Mouse (Mus musculus) small intestine, adult 2 months (tissue): Measurements from ENCODE around the gene Nat8f2. TPM values are rescaled to one million over a fixed set of nuclear protein-coding genes. Genes with fewer than 3 reads are reported as not detected.
"Not testable (repeated sequence)": the region's sequence is repeated elsewhere in the genome, so short reads cannot be mapped to it uniquely, and the experiment has no call there.

Experiments
- H3K27ac ChIP-seq: fragments of 200-500 bp; 2 replicates; pipeline ENCODE4 v1.5.1; 2012; ENCODE audit warnings: low read depth, low read length, control low read depth, inconsistent platforms; ENCODE audit not compliant: insufficient read depth
- H3K27me3 ChIP-seq: fragments of 200-500 bp; 2 replicates; pipeline ENCODE4 v1.6.1; 2012; ENCODE audit warnings: mild to moderate bottlenecking, moderate library complexity, low read length, inconsistent platforms; ENCODE audit not compliant: control insufficient read depth, insufficient read depth
- H3K36me3 ChIP-seq: fragments of 200-500 bp; 2 replicates; pipeline ENCODE4 v1.6.1; 2012; ENCODE audit warnings: mild to moderate bottlenecking, low read length, control low read depth, inconsistent platforms; ENCODE audit not compliant: control insufficient read depth, insufficient read depth
- H3K4me1 ChIP-seq: fragments of 200-500 bp; 2 replicates; pipeline ENCODE4 v1.6.1; 2012; ENCODE audit warnings: low read length, inconsistent platforms, mixed read lengths; ENCODE audit not compliant: control insufficient read depth, insufficient read depth, insufficient read length
- H3K4me3 ChIP-seq: fragments of 200-500 bp; 2 replicates; pipeline ENCODE4 v1.5.1; 2012; ENCODE audit warnings: low read depth, mild to moderate bottlenecking, control low read depth, inconsistent platforms, low read length, moderate library complexity
- CTCF ChIP-seq: fragments of 200-500 bp; IDR thresholded peaks from 2 replicates; pipeline ENCODE4 v1.5.1; 2012; ENCODE audit warnings: low read depth, mild to moderate bottlenecking, control low read depth, inconsistent platforms, low read length, moderate library complexity, mixed read lengths; ENCODE audit not compliant: insufficient replicate concordance, insufficient read length; ENCODE audit errors: extremely low read depth
- POLR2A ChIP-seq: fragments of 200-500 bp; IDR thresholded peaks from 2 replicates; pipeline ENCODE4 v1.6.1; 2012; ENCODE audit warnings: low read depth, mild to moderate bottlenecking, control low read depth, inconsistent platforms, low read length, moderate library complexity
- WGBS: fragments of 180-500 bp; shearing (Covaris S2); methylation state at CpG from one replicate; pipeline ENCODE4 v1.1.7; 2018; 5-methylcytosine and 5-hydroxymethylcytosine counted together
- polyA plus RNA-seq: library from polyadenylated mRNA; depleted of rRNA; stranded (reverse); fragments of >200 nt; gene quantifications from 2 replicates; pipeline ENCODE4 v1.2.3, GENCODE M21; 2012; rRNA removed

The Nat8f2 gene
- polyA plus RNA-seq = 0.23 and 0.66 TPM in 2 replicates

- H3K27me3 ChIP-seq, H3K36me3 ChIP-seq, H3K4me1 ChIP-seq, H3K4me3 ChIP-seq: not testable (repeated sequence)
- H3K27ac ChIP-seq = peak within 1 kb of the TSS; percentile 31; the same call in 1 of the 2 replicates
- WGBS = 37% methylated on average over 5 of the region's 5 CpGs
Measured at GRCm38 (mm10) chr6:85869006-85869405, at the start of gene Nat8f2. TSS of gene Nat8f2 (minus strand) at chr6:85869158.

- not testable (repeated sequence) for H3K27ac ChIP-seq
- 90% methylated on average over 3 of the region's 3 CpGs for WGBS
Measured at GRCm38 (mm10) chr6:85918341-85918740, 49.4 kb upstream of the Nat8f2 start.

GRCm38 (mm10) chr6:85916596-85916995 lies 47.6 kb upstream of the Nat8f2 start:
- no peaks in the 10 kb centered on the region for H3K27me3 ChIP-seq
- peaks cover 6% of the 10 kb centered on the region; the same call in 1 of the 2 replicates for H3K4me1 ChIP-seq
- no peak for TF ChIP-seq CTCF
- no peak for TF ChIP-seq POLR2A
- peaks cover 12% of the 10 kb centered on the region for H3K36me3 ChIP-seq
- peak overlapping the region; percentile 97 for H3K27ac ChIP-seq
- peak overlapping the region; percentile 78; the same call in 1 of the 2 replicates for H3K4me3 ChIP-seq
- WGBS = 30% methylated on average over 6 of the region's 6 CpGs

More at GRCm38 (mm10) chr6:85918341-85918740, 49.4 kb upstream of the Nat8f2 start:
- not testable (repeated sequence) for H3K4me1 ChIP-seq, H3K4me3 ChIP-seq, H3K27me3 ChIP-seq
- peaks cover 25% of the 10 kb centered on the region for H3K36me3 ChIP-seq

- TF ChIP-seq CTCF (0 out of 2 replicates have a peak, but pooled peaks have one; percentile 38), POLR2A (peak; percentile 82)
- Histone ChIP-seq H3K4me3 (peak within 1 kb of the TSS; percentile 78), H3K27ac (peak within 1 kb of the TSS; percentile 97)
- H3K36me3 ChIP-seq, H3K27me3 ChIP-seq, H3K4me1 ChIP-seq: not testable (repeated sequence)
- under 1% methylated on average over 59 of the region's 61 CpGs for WGBS
Measured at GRCm38 (mm10) chr6:85915539-85916513, 46.9 kb upstream of the Nat8f2 start, which contains the start of gene Nat8f1. TSS of gene Nat8f1 (minus strand) at chr6:85915687.

- Histone ChIP-seq H3K27ac (peak overlapping the region; percentile 97), H3K27me3 (no peaks in the 10 kb centered on the region), H3K36me3 (peaks cover 2% of the 10 kb centered on the region), H3K4me3 (peak overlapping the region; percentile 78), H3K4me1 (peaks cover 9% of the 10 kb centered on the region; the same call in 1 of the 2 replicates)
- TF ChIP-seq POLR2A (no peak), CTCF (no peak)
- WGBS = under 1% methylated on average over 11 of the region's 11 CpGs
Measured at GRCm38 (mm10) chr6:85915141-85915538, 46.2 kb upstream of the Nat8f2 start.

- no peaks in the 10 kb centered on the region for H3K36me3 ChIP-seq
- WGBS = 41% methylated on average over 3 of the region's 3 CpGs
- no peak within 1 kb of the TSS for H3K4me3 ChIP-seq
- TF ChIP-seq CTCF (no peak), POLR2A (no peak)
- H3K4me1 ChIP-seq = peaks cover 9% of the 10 kb centered on the region; the same call in 1 of the 2 replicates
- H3K27me3 ChIP-seq = no peaks in the 10 kb centered on the region
- no peak within 1 kb of the TSS for H3K27ac ChIP-seq
Measured at GRCm38 (mm10) chr6:85911587-85911986, 42.6 kb upstream of the Nat8f2 start, which contains the start of gene Tprkb. TSS of gene Tprkb (plus strand) at chr6:85911865.

- H3K27me3 ChIP-seq = no peaks in the 10 kb centered on the region
- no peak for TF ChIP-seq CTCF
- no peak for TF ChIP-seq POLR2A
- H3K4me1 ChIP-seq = peaks cover 6% of the 10 kb centered on the region; the same call in 1 of the 2 replicates
- H3K27ac ChIP-seq = no peak overlapping the region
- H3K4me3 ChIP-seq = no peak overlapping the region
- H3K36me3 ChIP-seq = no peaks in the 10 kb centered on the region
- 92% methylated on average over 1 of the region's 1 CpGs for WGBS
Measured at GRCm38 (mm10) chr6:85909704-85910103, 40.7 kb upstream of the Nat8f2 start.
